Mouse (Mus musculus): ENCODE data around the gene Calhm3. TPM values are rescaled to one million over a fixed set of nuclear protein-coding genes. Genes with fewer than 3 reads are reported as not detected.

Gene Calhm3
- polyA plus RNA-seq, 1 experiment from 2014 or later, result 0.88 TPM

GRCm38 (mm10) chr19:47104641-47105271, 52.8 kb downstream of the Calhm3 start:
- Histone ChIP-seq H3K4me3 (ENCODE audit: low read length) (no peak overlapping the region), H3K27ac (ENCODE audit: low read length) (peak overlapping the region; percentile 70), H3K27me3 (replicated peaks; ENCODE audit: control insufficient read depth, insufficient read depth, low read length) (no peaks in the 10 kb centered on the region), H3K9ac (ENCODE audit: low read depth, low read length) (peak overlapping the region; percentile 39; the same call in 1 of the 2 replicates), H3K4me2 (ENCODE audit: low read depth, low read length) (no peak overlapping the region), H3K36me3 (ENCODE audit: control insufficient read depth, insufficient read depth, low read length) (peaks cover 23% of the 10 kb centered on the region), H3K9me3 (ENCODE audit: control insufficient read depth, low read length) (no peaks in the 10 kb centered on the region), H3K4me1 (ENCODE audit: control insufficient read depth, insufficient read depth, low read length) (0 out of 2 replicates have a peak, but pooled peaks cover 2% of the 10 kb centered on the region)
- peak; percentile 92 for ATAC-seq
- 84% methylated on average over 9 of the region's 9 CpGs for WGBS

Other genes with a start within 250 kb of the Calhm3 start
- gene Ina, start 143.1 kb downstream of the Calhm3 start, polyA plus RNA-seq (2015; fragmentation: Nextera tagmentation; extraction: Ambion mirVana), result 5.6 and 7.9 TPM in 2 replicates
- 37.6 and 45.3 TPM in 2 replicates for gene Nt5c2, start 142.6 kb downstream of the Calhm3 start, polyA plus RNA-seq (2015; fragmentation: Nextera tagmentation; extraction: Ambion mirVana)
- gene Pcgf6, start 106.9 kb downstream of the Calhm3 start, polyA plus RNA-seq (2015; fragmentation: Nextera tagmentation; extraction: Ambion mirVana), result 16.1 and 16.7 TPM in 2 replicates
- 3.6 and 3.8 TPM in 2 replicates for gene Taf5, start 90.0 kb downstream of the Calhm3 start, polyA plus RNA-seq (2015; fragmentation: Nextera tagmentation; extraction: Ambion mirVana)
- gene Usmg5, start 67.1 kb downstream of the Calhm3 start, polyA plus RNA-seq (2015; fragmentation: Nextera tagmentation; extraction: Ambion mirVana), result 1,592 and 1,616 TPM in 2 replicates
- 7.1 and 7.4 TPM in 2 replicates for gene Pdcd11, start 67.0 kb downstream of the Calhm3 start, polyA plus RNA-seq (2015; fragmentation: Nextera tagmentation; extraction: Ambion mirVana)
- gene Calhm2, start 19.5 kb downstream of the Calhm3 start, polyA plus RNA-seq (2015; fragmentation: Nextera tagmentation; extraction: Ambion mirVana), result 5.8 and 6.4 TPM in 2 replicates
- gene Calhm1, start 13.5 kb downstream of the Calhm3 start, polyA plus RNA-seq (2015; fragmentation: Nextera tagmentation; extraction: Ambion mirVana), result not detected in 2 replicates
- gene Neurl1a, start 21.1 kb upstream of the Calhm3 start, polyA plus RNA-seq (2015; fragmentation: Nextera tagmentation; extraction: Ambion mirVana), result 3.7 and 4.2 TPM in 2 replicates